Mouse (Mus musculus) thymus, adult 2 months (tissue): Measurements from ENCODE around the gene Col23a1. TPM values are rescaled to one million over a fixed set of nuclear protein-coding genes. Genes with fewer than 3 reads are reported as not detected.

Source experiments
- DNase-seq: peaks from one replicate; pipeline ENCODE4 v3.0.0; 2021
- H3K27ac ChIP-seq: fragments of 200-500 bp; 2 replicates; pipeline ENCODE4 v1.5.1; 2012; ENCODE audit warnings: low read length, control low read depth; ENCODE audit not compliant: control insufficient read depth, insufficient read depth
- H3K27me3 ChIP-seq: fragments of 200-500 bp; 2 replicates; pipeline ENCODE4 v1.6.1; 2012; ENCODE audit warnings: mild to moderate bottlenecking, low read length, moderate library complexity, mixed read lengths; ENCODE audit not compliant: control insufficient read depth, insufficient read depth
- H3K36me3 ChIP-seq: fragments of 200-500 bp; 2 replicates; pipeline ENCODE4 v1.6.1; 2012; ENCODE audit warnings: mild to moderate bottlenecking, low read length, moderate library complexity; ENCODE audit not compliant: control insufficient read depth, insufficient read depth
- H3K4me1 ChIP-seq: fragments of 200-500 bp; replicated peaks from 2 replicates; pipeline ENCODE4 v1.6.1; 2012; ENCODE audit warnings: low read length; ENCODE audit not compliant: control insufficient read depth, insufficient read depth
- H3K4me3 ChIP-seq: fragments of 200-500 bp; 2 replicates; pipeline ENCODE4 v1.5.1; 2012; ENCODE audit warnings: mild to moderate bottlenecking, low read length, control low read depth, moderate library complexity; ENCODE audit not compliant: control insufficient read depth, insufficient read depth
- CTCF ChIP-seq: fragments of 200-500 bp; IDR thresholded peaks from 2 replicates; pipeline ENCODE4 v1.5.1; 2012; ENCODE audit warnings: mild to moderate bottlenecking, control low read depth, low read length, moderate library complexity, borderline replicate concordance; ENCODE audit not compliant: control insufficient read depth, poor library complexity, insufficient read depth; ENCODE audit errors: extremely low read depth
- POLR2A ChIP-seq: fragments of 200-500 bp; IDR thresholded peaks from 2 replicates; pipeline ENCODE4 v1.6.1; 2012; ENCODE audit warnings: mild to moderate bottlenecking, low read length, control low read depth, moderate library complexity; ENCODE audit not compliant: control insufficient read depth, poor library complexity, insufficient read depth; ENCODE audit errors: extremely low read depth
- WGBS: fragments of 180-500 bp; shearing (Covaris S2); methylation state at CpG from one replicate; pipeline ENCODE4 v1.1.7; 2018; 5-methylcytosine and 5-hydroxymethylcytosine counted together
- polyA plus RNA-seq: library from polyadenylated mRNA; depleted of rRNA; stranded (reverse); fragments of >200 nt; gene quantifications from 2 replicates; pipeline ENCODE4 v1.2.3, GENCODE M21; 2012

The Col23a1 gene
- polyA plus RNA-seq, 1 experiment = 1.2 TPM

DNA sequence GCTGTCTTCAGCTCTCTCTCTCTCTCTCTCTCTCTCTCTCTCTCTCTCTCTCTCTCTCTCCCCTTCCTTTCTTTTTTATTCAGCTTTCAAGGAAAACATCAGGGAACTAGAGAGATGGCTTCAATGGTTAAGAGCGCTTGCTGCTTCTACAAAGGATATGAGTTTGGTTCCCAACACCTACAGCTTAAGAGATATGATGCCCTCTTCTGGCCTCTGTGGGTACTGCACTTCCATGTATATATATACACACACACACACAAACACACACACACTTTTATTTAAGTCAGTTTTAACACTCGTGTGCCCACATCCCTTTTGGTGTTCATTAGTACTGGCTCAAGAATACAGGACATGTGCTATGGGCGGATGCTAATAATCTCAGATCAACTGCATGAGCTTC, 228.4 kb downstream of the Col23a1 start:
- Histone ChIP-seq H3K4me1 (no peaks in the 10 kb centered on the region), H3K27me3 (no peaks in the 10 kb centered on the region), H3K36me3 (no peaks in the 10 kb centered on the region), H3K4me3 (no peak overlapping the region), H3K27ac (no peak overlapping the region)
- TF ChIP-seq CTCF = no peak
- no peak for TF ChIP-seq POLR2A
- DNase-seq = no peak
- 100% methylated on average over 3 of the region's 3 CpGs for WGBS

DNA sequence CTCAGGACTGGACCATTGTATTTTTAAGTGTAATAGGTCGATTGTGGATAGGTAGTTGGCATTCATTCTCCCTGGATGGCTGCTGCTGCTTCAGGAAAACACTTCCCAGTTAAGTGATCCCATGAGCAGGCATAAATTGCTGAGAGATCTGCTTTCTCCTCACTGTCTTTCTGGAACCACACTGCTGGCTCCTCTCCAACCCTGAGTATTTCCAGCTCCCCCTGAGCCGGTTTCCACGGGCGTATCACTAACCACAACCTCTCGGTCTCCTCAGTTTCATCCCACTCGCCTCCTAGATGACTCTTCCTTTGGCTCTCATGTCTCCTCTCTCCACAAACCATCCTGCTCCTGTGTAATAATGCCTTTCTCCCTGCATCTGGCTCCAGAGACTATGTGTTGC, 228.9 kb downstream of the Col23a1 start:
- H3K27ac ChIP-seq = no peak overlapping the region
- no peak for DNase-seq
- H3K27me3 ChIP-seq = no peaks in the 10 kb centered on the region
- no peak for TF ChIP-seq CTCF
- TF ChIP-seq POLR2A = no peak
- no peaks in the 10 kb centered on the region for H3K36me3 ChIP-seq
- no peak overlapping the region for H3K4me3 ChIP-seq
- H3K4me1 ChIP-seq = no peaks in the 10 kb centered on the region
- 86% methylated on average over 6 of the region's 6 CpGs for WGBS

DNA sequence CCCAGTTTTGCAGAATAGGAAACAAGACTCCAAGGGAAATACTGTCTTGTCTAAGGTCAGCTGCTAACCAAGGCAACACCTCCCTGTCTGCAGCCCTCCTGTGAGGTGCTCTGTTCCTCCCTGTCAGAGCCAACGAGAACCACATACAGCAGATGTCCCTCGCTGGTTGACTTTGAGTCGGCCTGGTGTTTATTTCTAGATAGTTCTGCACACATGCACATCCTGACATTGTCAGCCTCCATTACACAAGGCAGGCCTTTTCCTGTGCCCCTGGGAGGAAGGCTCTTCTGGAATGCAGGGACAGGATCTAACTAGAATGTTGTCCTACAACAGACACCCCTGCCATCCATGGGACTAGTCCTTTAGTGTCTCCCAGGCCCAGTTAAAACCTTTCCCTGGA, 231.7 kb downstream of the Col23a1 start:
- no peaks in the 10 kb centered on the region for H3K36me3 ChIP-seq
- H3K27ac ChIP-seq = no peak overlapping the region
- H3K4me1 ChIP-seq = no peaks in the 10 kb centered on the region
- DNase-seq = no peak
- no peak for TF ChIP-seq POLR2A
- no peak for TF ChIP-seq CTCF
- no peak overlapping the region for H3K4me3 ChIP-seq
- 51% methylated on average over 3 of the region's 3 CpGs for WGBS
- no peaks in the 10 kb centered on the region for H3K27me3 ChIP-seq

DNA sequence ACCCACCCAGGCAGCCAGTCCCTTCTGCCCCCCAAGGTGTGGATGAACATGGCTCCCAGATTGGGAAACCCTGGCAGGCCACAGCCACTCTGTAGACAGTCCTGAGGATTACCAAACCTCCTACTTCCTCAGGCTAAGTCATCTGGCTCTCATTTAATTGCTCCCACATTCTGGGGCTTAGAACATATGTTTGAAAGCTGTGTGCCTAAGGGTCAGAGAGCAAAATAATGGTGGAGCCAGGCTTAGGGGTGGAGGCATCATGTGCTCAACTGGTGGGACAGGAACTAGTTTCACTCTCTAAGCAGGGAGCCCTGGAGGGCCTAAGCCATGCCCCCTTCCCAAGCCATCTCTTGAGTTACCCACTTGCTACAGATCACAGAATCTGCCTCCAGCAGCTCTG, 233.5 kb downstream of the Col23a1 start:
- no peak overlapping the region for H3K27ac ChIP-seq
- TF ChIP-seq CTCF = no peak
- no peak for TF ChIP-seq POLR2A
- no peaks in the 10 kb centered on the region for H3K36me3 ChIP-seq
- no peak overlapping the region for H3K4me3 ChIP-seq
- no peaks in the 10 kb centered on the region for H3K4me1 ChIP-seq
- no peaks in the 10 kb centered on the region for H3K27me3 ChIP-seq
- DNase-seq = no peak

DNA sequence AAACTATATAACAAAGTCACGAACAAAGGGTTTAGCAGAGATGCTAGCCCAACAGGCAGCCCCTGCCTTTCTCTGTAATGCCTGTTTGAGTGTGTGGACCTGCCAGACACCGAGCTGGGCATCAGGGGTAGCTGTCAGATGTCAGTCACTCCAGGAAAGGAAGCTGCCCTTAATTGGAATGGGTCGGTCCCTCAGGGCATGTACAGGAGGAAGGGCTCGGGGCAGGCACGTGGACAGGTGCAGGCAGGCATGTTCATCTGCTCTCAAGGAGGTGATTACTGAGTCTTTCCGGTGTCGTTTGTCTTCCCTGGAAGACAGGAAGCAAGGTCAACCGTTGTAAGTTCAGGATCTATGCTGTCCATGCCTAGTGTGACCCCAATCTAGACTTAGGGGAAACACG, 233.9 kb downstream of the Col23a1 start:
- Histone ChIP-seq H3K4me1 (no peaks in the 10 kb centered on the region), H3K4me3 (no peak overlapping the region), H3K27ac (no peak overlapping the region), H3K27me3 (no peaks in the 10 kb centered on the region), H3K36me3 (no peaks in the 10 kb centered on the region)
- 79% methylated on average over 9 of the region's 9 CpGs for WGBS
- DNase-seq = no peak
- no peak for TF ChIP-seq CTCF
- TF ChIP-seq POLR2A = no peak

DNA sequence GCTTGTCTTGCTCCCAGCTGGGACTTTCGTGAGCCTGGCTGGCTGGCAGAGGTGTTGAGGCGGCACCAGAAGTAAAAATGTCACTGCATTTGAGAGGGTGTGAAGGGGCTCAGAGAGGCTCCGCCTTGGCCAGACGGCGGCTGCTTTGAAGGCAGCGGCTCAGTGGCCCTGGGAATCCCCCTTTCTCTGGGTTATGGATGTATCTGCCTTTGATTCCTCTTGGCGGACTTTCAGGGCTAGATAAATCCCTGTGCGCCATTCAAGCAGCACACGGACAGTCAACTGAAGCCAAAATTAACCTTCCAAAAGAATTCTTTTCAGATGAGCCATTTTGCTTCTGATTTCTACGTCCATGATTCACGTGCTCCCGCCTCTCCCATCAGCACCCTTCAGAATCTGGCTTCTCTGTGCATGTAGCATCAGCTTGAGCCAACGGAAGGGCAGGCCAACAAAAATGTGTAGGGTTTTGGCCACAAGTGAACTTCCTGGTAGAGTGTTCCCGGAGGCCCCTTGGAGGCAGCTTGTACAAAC, 237.0 kb downstream of the Col23a1 start:
- Histone ChIP-seq H3K4me1 (no peaks in the 10 kb centered on the region), H3K4me3 (no peak overlapping the region), H3K27me3 (no peaks in the 10 kb centered on the region), H3K36me3 (no peaks in the 10 kb centered on the region), H3K27ac (no peak overlapping the region)
- DNase-seq = no peak
- 64% methylated on average over 14 of the region's 14 CpGs for WGBS
- TF ChIP-seq POLR2A = no peak
- TF ChIP-seq CTCF = no peak

DNA sequence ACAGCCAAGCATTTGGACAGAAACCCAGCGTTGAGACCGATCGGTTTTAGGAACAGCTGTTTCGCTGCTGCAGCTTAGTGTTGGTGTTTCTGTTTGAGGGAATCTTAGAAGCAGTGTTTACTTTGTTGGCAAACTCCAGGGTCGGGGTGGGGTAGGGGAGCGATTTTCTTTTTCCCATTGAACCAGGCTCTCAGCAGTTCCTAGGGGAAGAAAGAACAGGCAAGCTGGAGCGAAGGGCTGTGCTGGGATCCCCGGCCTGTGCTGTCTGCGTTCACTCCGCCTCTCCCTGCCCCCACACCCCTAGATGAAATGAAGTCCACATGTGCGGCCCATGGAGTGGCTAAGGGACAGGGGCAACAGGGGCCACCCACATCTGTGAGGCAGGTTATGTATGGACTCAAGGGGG, 243.4 kb downstream of the Col23a1 start:
- Histone ChIP-seq H3K4me3 (no peak overlapping the region), H3K27ac (no peak overlapping the region), H3K27me3 (no peaks in the 10 kb centered on the region), H3K4me1 (no peaks in the 10 kb centered on the region), H3K36me3 (no peaks in the 10 kb centered on the region)
- no peak for DNase-seq
- TF ChIP-seq CTCF (no peak), POLR2A (no peak)
- 88% methylated on average over 11 of the region's 11 CpGs for WGBS
